In the genomic region with DNA sequence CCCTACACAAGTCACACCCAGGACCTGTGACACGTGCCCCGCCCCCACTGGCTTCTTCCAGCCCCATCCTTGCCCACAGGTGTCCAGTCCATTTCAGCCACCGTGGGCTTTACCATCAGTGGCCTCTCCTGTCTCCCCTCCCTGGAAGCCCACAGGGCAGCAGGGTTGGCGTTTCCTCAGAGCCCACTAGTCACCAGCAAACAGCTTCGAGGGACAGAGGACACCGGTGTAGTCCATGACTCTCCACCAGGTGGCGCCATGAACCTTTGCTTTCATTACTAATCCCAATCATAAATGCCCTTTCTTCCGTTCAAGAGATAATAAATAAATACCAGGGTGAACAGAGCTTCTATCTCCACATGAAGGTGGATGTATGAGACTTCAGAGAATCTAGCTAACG, we compare ENCODE assay signal across 8 mouse cellular contexts. TPM values are rescaled to one million over a fixed set of nuclear protein-coding genes. Genes with fewer than 3 reads are reported as not detected.
DNase-seq lines count a peak whose midpoint lies in the region; ATAC-seq and TF ChIP-seq lines count a peak whose summit lies in the region.

No protein-coding gene starts in this region.

- H3K9me3 ChIP-seq in lung, postnatal 0 days (ENCODE audit: low read length), result no peaks in the 10 kb centered on the region

- H3K27ac ChIP-seq in lung, postnatal 0 days (ENCODE audit: low read length), result no peak overlapping the region

- no peak overlapping the region for H3K4me2 ChIP-seq in lung, postnatal 0 days (replicated peaks; ENCODE audit: low read depth, low read length)

- no peak for TF ChIP-seq EP300 in lung, postnatal 0 days (IDR thresholded peaks at IDR 0.05)

- no peak overlapping the region for H3K9ac ChIP-seq in lung, postnatal 0 days (replicated peaks; ENCODE audit: low read depth)

- no peaks in the 10 kb centered on the region for H3K4me1 ChIP-seq in lung, postnatal 0 days (ENCODE audit: insufficient read depth, low read depth, low read length)

- peak; percentile 30; the same call in 1 of the 2 replicates for ATAC-seq in lung, postnatal 0 days

- H3K4me3 ChIP-seq in lung, postnatal 0 days (ENCODE audit: low read depth, low read length), result no peak overlapping the region

- 22% methylated on average over 9 of the region's 9 CpGs for WGBS in lung, postnatal 0 days

- DNase-seq in 3T3-L1 (ENCODE audit: low read depth, low spot score), result peak; percentile 55
- DNase-seq in Muller cell, postnatal 12 days (ENCODE audit: inconsistent ontology term), result peak; percentile 43
- peak; percentile 78 for DNase-seq in cerebellum, adult 8-10 months
- peak; percentile 67 to 71 for DNase-seq in frontal cortex, postnatal 25 days (ENCODE audit: low spot score in 2 of 2)
- peak; percentile 89 for DNase-seq in kidney, postnatal 10 days
- DNase-seq in lung, postnatal 0 days (ENCODE audit: low spot score), result peak; percentile 66
- peak; percentile 81 to 83 for DNase-seq in right cerebral cortex, adult 2 months (ENCODE audit: low spot score in 2 of 2)
- peak; percentile 37 to 67 for DNase-seq in urinary bladder, postnatal 36 days (ENCODE audit: low spot score in 2 of 2)

- H3K36me3 ChIP-seq in lung, postnatal 0 days (ENCODE audit: insufficient read depth, low read length), result no peaks in the 10 kb centered on the region

- H3K27me3 ChIP-seq in lung, postnatal 0 days (replicated peaks; ENCODE audit: insufficient read depth, low read length), result no peaks in the 10 kb centered on the region

- TF ChIP-seq CTCF in lung, postnatal 0 days (IDR thresholded peaks at IDR 0.05), result peak; percentile 93

RNA-seq across cellular contexts. Expression of a gene that starts 25.4 kb away (rescaled TPM):
- 0.13 and 0.17 TPM in 2 replicates for polyA plus RNA-seq in lung, postnatal 0 days (2015; fragmentation: Nextera tagmentation; extraction: Ambion mirVana)
